Mouse (Mus musculus): ENCODE data around the gene Cirbp.
"Not testable (repeated sequence)": the region's sequence is repeated elsewhere in the genome, so short reads cannot be mapped to it uniquely, and the experiment has no call there.

Cirbp gene

GRCm38 (mm10) chr10:80179068-80180051 lies 13.6 kb downstream of the Cirbp start, which contains the start of gene Efna2:
Gene Efna2, plus strand, starts transcription at chr10:80179482.
- peak; percentile 56 to 70 for DNase-seq

- no peak for DNase-seq
Measured at GRCm38 (mm10) chr10:80180288-80180687, 14.5 kb downstream of the Cirbp start.

GRCm38 (mm10) chr10:80180823-80181222 lies 15.0 kb downstream of the Cirbp start:
- DNase-seq: no peak

- DNase-seq: no peak
Measured at GRCm38 (mm10) chr10:80182547-80182946, 16.8 kb downstream of the Cirbp start.

- no peak for DNase-seq
Measured at GRCm38 (mm10) chr10:80186649-80187048, 20.9 kb downstream of the Cirbp start.

GRCm38 (mm10) chr10:80187739-80188138 lies 22.0 kb downstream of the Cirbp start:
- DNase-seq: no peak

GRCm38 (mm10) chr10:80188453-80189024 lies 22.8 kb downstream of the Cirbp start:
- DNase-seq: no peak

- DNase-seq: peak in 1 of 2 experiments; percentile 20
Measured at GRCm38 (mm10) chr10:80189999-80190398, 24.2 kb downstream of the Cirbp start.

- peak in 1 of 2 experiments; percentile 40 for DNase-seq
Measured at GRCm38 (mm10) chr10:80190491-80191051, 24.8 kb downstream of the Cirbp start.

GRCm38 (mm10) chr10:80193976-80194375 lies 28.2 kb downstream of the Cirbp start:
- DNase-seq: no peak

GRCm38 (mm10) chr10:80194441-80194840 lies 28.7 kb downstream of the Cirbp start:
- DNase-seq: no peak

GRCm38 (mm10) chr10:80196167-80196566 lies 30.4 kb downstream of the Cirbp start:
- DNase-seq: no peak

GRCm38 (mm10) chr10:80196778-80197581 lies 31.2 kb downstream of the Cirbp start:
- no peak for DNase-seq

GRCm38 (mm10) chr10:80199440-80200008 lies 33.7 kb downstream of the Cirbp start:
- DNase-seq: peak; percentile 90 to 92

GRCm38 (mm10) chr10:80200485-80200884 lies 34.7 kb downstream of the Cirbp start:
- no peak for DNase-seq

GRCm38 (mm10) chr10:80204055-80204454 lies 38.3 kb downstream of the Cirbp start:
- DNase-seq: no peak

GRCm38 (mm10) chr10:80207201-80207600 lies 41.4 kb downstream of the Cirbp start:
- no peak for DNase-seq

- no peak for DNase-seq
Measured at GRCm38 (mm10) chr10:80207676-80208075, 41.9 kb downstream of the Cirbp start.

- DNase-seq: no peak
Measured at GRCm38 (mm10) chr10:80208248-80208647, 42.5 kb downstream of the Cirbp start.

GRCm38 (mm10) chr10:80208841-80209371 lies 43.1 kb downstream of the Cirbp start:
- peak; percentile 31 to 45 for DNase-seq

- DNase-seq: not testable (repeated sequence)
Measured at GRCm38 (mm10) chr10:80211547-80212103, 45.8 kb downstream of the Cirbp start.

Measured in cerebellum, postnatal 14 days (tissue).